Mouse (Mus musculus) thymus, postnatal 25 days (tissue): ENCODE measurements at regions not wholly inside any gene's neighbourhood (a gene's known extent, or its start where the extent isn't known, plus 50 kb on each side); places are given as distances from the start of the nearest gene placed in this dataset.

Experiments
- DNase-seq: peaks from one replicate; pipeline ENCODE4 v3.0.0; 2022

DNA sequence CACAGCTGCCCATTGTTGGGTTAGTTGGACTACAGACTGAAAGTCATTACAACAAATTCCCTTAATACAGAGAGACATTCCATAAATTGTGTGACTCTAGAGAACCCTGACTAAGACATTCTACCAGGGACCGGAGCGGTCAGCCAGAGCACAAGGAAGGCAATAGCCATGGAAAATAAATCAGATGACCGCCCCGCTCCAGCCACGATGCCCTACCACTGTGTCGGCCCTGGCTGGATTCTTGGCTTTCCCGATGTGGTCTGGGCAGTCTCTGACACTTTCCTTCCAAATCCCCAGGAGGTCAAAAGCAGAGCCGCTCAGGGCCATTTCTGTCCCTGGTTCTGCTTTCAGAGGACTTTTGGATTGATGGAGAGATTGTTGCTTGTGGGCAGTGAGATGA is 57.8 kb downstream of the Lsm3 start:
- no peak for DNase-seq

DNA sequence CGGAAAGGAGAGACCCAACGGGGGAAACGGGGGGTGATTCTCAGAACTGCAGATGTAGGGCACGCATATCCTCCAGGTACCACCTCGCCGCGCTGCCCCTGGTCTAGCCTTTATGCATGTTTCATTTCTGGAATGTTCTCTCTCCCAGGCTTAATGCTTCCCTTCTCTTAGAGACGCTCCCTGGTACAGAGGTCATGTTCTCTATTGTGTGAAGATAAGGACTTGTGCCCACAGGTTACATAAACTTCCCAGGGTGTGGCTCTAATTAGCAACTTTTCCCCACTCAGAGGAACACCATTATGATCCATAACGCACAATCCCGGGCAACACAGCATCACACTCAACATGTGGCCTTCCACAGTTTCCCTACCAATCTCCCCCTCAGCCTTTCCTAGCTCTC is 58.7 kb downstream of the Lsm3 start:
- DNase-seq: no peak

GRCm38 (mm10) chr6:91575662-91576364 is 60.1 kb downstream of the Lsm3 start:
- DNase-seq: peak; percentile 72

DNA sequence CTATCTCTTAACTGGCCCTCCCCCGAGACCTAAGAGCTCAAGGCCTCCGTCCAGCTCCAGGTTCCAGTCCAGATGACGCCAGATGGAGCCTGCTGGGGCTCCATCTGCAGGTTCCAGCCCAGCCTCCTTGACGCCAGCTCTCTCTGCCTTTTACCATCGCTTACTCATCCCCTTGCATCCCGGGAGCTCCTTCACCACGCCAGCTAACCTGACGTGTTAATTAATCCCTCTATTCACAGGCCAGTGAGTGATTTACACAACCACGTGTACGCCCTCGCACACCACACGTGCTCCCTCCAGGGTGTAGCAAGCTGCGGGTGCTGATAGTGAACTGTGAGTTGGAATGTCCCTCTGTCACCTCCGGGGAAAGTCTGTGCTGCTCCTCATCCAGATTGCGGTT is 61.2 kb downstream of the Lsm3 start:
- no peak for DNase-seq

DNA sequence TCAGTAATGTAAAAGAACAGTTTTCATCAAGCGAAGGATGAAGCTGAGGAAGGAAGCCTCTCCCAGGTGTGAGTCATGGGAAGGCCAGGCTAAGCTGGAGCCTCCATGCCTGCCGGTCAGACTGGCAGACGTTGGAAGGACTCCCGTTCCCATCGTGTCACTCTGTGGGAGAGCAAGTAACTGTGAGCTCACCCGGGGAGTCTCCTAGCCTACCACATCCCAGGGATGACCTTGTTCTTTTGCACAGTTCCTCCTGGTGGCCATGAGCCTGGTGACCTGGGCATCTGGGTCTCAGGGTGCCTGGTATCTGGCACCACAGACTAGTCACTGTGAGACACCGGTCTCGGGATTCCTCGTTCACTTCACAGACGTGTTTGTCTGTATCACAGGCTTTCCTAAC is 63.9 kb downstream of the Lsm3 start:
- DNase-seq: no peak

DNA sequence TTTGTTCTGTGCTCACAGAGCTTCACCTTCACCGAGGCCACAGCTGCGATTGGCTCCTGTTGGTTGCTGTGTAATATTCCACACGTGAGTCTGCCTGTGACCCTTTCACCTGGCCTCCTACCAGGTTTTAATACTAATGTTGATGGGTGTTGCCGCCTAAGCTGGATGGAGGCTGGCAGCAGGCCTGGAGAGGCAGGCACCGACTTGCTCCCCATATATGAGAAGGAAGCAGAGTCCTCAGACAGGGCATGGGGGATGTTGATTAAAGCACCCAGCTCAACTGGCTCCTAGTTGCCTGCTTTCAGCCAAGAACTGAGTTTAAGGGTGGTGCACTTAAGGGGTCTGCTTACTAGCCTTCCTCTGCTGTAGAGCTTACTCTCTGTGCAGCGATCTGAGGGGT is 64.9 kb downstream of the Lsm3 start:
- no peak for DNase-seq

DNA sequence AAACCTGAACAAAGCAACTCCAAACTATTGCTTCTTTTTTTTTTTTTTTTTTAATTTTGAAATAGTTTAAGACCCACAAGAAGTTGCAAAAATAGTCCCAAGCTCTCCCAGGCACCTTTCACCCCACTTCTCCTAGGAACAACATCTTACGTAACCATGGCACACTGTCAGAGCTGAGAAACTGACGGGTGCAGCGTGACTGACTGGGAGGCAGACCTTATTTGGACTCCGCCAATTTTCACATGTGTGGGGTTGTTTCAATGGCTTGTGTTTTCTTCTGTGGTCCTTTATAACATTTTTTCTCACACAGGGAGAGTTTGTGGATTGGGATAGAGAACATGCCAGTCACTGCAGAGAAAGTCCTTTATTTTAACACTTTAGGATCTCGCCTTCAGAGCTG is 66.6 kb downstream of the Lsm3 start:
- DNase-seq: no peak

DNA sequence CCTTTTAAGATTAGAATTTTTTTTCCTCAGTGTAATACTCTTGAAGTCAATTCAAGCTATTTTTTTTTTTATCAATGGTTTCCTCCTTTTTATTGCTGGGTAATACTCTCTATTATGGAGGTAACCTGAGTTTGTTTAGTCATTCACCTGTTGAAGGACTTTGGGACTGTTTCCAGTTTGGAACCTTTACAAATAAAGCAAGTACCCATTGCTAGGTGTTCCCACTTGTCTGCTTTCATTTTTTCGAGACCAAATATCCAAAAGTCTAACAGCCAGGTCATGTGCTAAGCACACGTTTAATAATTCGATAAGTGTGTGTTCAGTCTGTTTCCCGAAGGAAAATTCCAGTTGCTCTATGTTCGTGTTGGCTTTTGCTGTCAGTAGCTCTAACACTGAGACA is 67.6 kb downstream of the Lsm3 start:
- no peak for DNase-seq

- DNase-seq: peak; percentile 17
Observed at GRCm38 (mm10) chr6:91585543-91585942, 69.8 kb downstream of the Lsm3 start.

- DNase-seq: no peak
Observed at GRCm38 (mm10) chr6:91589181-91589580, 73.5 kb downstream of the Lsm3 start.

- DNase-seq: no peak
Observed at GRCm38 (mm10) chr6:91590395-91590794, 74.7 kb downstream of the Lsm3 start.

GRCm38 (mm10) chr6:91590806-91591571 is 75.3 kb downstream of the Lsm3 start:
- no peak for DNase-seq

DNA sequence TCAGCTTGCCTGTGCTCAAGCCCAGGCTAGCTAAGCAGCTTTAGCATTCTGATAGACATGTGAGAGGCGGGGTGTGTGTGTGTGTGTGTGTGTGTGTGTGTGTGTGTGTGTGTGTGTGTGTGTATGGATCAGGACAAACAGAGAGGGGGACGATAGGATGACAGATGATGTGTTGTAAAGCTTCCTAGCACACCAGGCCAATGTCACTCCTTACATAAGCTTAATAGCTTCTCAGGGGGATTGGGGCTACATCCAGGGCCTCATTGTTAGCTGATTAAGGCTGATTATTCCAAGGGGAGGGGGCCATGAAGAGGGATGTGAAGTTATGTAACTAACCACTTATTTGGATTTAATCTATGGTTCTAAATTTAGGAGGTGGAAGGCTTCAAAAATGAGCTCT is 76.9 kb downstream of the Lsm3 start:
- DNase-seq: no peak

- DNase-seq: no peak
Observed at GRCm38 (mm10) chr6:91598942-91599341, 83.2 kb downstream of the Lsm3 start.

DNA sequence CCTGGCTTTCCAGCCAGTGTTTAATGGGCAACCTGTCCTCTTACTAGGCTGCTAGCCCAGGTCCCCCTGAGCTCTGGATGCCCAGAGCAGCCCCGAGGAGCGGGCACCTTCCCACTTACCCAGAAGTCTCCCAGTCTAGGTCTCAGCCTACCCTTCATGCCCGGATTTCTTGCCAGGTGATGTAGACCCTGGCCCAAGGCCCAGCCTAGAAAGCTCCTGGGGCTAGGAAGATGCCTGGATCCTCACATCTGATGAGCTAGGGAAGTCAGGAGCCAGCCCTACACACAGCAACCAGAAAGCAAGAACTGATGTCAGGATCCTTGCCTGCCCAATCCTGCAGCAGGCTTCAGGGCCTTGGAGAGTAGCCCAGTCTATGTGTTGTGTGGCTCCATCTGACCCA is 83.7 kb upstream of the Slc6a6 start:
- no peak for DNase-seq

DNA sequence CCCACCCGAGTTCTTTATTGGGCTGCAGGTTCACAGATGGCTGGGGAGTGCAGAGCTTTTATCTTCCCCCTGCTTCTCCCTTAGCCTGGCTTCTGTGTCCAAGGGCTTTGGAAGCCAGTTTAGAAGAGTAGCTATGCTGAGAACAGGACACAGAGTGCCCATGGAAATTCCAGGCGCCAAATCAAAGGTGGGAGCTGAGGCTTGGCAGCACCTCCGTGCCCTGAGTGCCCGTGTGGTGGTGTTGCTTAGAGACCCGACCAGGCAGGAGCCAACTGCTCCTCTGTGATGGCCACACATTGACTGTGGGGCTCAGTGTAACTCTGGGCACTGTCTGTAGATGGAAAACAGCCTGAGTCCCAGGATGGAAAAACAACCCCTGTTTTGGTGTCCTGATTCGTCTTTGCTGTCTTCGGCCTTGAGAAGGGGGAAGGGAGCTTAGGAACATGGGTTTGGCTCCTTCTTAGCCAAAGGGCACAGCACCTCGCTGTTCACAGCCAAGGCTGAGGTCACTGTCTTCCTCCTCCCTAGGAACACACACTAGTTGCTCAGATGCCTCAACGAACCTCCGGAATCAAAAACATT is 77.1 kb upstream of the Slc6a6 start:
- no peak for DNase-seq

GRCm38 (mm10) chr6:91607613-91608272 is 76.1 kb upstream of the Slc6a6 start:
- no peak for DNase-seq

- no peak for DNase-seq
Observed at GRCm38 (mm10) chr6:91609671-91610070, 74.2 kb upstream of the Slc6a6 start.

DNA sequence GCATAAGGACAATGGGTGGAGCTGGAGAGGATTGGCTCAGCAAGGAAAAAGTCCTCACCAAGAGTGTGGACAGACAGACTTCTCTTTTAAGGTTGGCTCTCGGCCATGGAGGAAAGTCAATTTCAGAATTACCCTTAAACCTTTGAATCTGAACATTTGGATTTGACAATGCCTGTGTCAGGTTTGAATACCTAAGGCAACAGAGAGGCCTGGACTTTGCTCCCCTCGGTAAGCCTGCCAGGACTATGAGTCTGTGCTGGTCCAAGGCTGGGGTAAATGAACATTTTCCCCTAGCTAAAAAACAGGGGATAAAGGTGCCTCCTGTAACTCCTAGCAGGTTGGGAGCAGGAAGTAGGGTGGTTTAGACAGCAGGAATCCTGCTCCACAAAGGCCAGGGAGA is 68.8 kb upstream of the Slc6a6 start:
- no peak for DNase-seq

DNA sequence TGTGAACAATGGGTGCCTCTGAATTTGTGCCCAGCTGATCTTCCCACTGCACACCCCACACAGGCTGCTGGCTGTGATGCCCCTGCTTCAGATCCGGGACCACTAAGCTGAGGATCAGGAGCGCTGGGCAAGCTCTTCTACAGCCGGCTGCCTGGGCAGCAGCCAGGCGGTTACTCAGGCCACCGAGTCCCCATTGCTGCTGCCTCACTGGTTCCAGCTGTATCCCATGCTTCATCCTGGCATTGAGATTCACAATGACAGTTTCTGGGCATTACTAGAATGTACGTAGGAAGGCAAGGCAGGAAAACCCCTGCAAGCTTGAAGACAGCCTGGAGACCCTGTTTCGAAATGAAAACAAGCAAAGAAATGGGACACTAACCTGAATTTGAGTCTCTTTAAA is 67.3 kb upstream of the Slc6a6 start:
- DNase-seq: no peak

DNA sequence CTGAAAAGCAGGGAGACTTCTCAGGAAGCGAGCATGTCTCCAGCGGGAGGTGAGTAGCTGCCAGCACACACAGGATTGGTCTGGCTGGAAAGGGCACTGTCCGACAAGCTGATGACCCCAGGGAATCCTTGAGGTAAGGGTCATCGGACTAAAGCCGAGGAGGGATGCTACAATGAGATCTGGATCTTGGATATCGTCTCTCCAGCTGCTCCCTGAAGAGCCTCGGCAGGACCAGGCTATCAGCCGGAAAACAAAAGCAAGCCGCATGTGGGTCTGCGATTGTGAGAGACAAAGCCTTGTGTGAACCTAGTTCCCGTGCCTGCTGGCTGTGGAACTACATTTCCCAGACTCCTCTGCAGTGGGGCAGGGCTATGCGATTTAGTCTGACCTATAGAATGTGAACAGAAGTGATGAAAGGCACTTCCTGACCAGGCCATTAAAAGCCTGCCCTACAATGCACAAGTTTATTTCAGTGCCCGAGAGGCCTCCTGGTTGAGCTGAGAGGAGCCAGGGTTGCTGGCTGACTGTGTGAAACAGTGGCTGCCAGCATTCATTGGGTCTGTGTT is 66.7 kb upstream of the Slc6a6 start:
- DNase-seq: peak; percentile 83

- no peak for DNase-seq
Observed at GRCm38 (mm10) chr6:91617685-91618084, 66.2 kb upstream of the Slc6a6 start.

DNA sequence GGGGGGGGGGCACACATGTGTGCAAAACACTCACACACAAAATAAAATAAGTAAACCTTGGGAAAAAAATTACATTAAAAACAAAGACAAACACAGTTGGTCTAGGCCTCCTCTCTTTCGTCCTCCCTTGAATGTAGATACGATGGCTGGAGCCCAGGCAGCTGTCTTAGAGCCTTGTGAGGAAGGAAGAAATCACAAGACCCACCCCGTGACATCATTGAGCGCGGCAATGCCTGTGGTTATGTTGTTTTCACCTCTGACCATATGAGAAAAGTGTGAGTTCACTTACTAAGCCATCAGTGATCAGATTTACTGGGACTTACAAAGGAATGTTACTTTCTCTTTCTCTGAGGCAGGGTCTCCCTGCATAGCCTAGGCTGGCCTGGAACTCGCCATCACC is 64.8 kb upstream of the Slc6a6 start:
- no peak for DNase-seq
